Mouse (Mus musculus): Measurements from ENCODE around the gene Nagk. TPM values are rescaled to one million over a fixed set of nuclear protein-coding genes. Genes with fewer than 3 reads are reported as not detected.
"Not testable (repeated sequence)": the region's sequence is repeated elsewhere in the genome, so short reads cannot be mapped to it uniquely, and the experiment has no call there.

Nagk gene
- polyA plus RNA-seq, 1 experiment = 18.7 TPM

DNA sequence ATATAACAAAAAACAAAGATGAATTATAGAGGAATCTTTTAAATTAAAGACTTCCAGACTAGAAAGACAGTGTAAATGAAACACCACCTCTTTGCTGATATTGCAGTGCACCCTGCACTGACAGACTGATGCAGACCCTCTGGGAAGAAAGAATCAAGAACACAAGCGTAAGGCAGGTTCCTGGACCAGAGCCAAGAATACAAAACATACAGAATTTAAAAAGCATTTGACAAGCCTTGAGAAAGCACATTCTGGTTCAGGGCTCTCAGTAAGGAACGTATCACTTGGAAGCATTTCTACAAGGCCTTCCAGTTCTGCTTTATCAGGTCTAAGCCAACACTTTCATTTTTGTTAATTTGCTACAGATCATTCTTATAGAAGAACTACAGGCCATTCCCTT, 27.1 kb downstream of the Nagk start:
- WGBS = 94% methylated on average over 2 of the region's 2 CpGs
- H3K27ac ChIP-seq (ENCODE audit: control insufficient read depth, insufficient read depth, low read length) = no peak overlapping the region
- no peak overlapping the region for H3K4me3 ChIP-seq (ENCODE audit: control insufficient read depth, insufficient read depth, low read length)
- no peaks in the 10 kb centered on the region for H3K4me1 ChIP-seq (replicated peaks; ENCODE audit: control insufficient read depth, insufficient read depth, low read length)
- TF ChIP-seq CTCF (IDR thresholded peaks at IDR 0.05; ENCODE audit: borderline replicate concordance, control insufficient read depth, extremely low read depth, insufficient read depth, low read length, poor library complexity) = no peak
- no peak for TF ChIP-seq POLR2A (IDR thresholded peaks at IDR 0.05; ENCODE audit: control insufficient read depth, extremely low read depth, insufficient read depth, low read length, poor library complexity)
- H3K36me3 ChIP-seq (ENCODE audit: control insufficient read depth, insufficient read depth, low read length) = peaks cover 3% of the 10 kb centered on the region; the same call in 1 of the 2 replicates
- no peaks in the 10 kb centered on the region for H3K27me3 ChIP-seq (ENCODE audit: control insufficient read depth, insufficient read depth, low read length)
- no peak for DNase-seq

DNA sequence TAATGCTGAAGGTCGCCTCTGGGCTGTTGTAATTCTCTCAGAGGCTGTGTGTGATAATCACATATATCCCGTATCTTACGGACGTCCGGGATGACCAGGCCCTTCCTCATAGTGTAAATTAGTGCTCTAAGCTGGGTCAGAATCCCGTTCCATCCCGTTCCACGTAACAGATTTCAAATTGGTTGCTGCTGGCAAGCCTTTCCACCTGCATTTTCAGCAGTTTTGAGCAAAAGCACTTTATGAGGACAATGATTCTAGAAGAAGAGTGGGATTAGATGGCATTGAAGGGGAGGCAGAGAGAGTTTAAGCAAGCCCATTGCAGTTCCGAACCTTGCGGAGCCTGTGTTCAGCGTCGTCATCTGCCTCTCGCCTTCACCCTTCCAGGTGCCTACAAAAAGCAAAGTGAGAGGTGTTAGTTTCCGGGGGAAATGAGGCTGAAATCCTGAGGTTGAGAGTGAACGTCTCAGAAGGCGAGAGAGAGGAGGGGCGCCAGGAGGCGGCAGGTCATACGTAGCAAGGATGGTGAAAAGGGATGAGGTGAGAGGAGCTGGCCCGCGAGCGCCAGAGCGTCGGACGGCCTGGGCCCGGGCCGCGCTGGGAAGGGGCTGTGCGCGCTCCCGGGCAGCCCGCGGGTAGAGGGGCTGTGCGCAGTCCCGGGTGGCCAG, 36.3 kb downstream of the Nagk start:
- peak; percentile 55 for DNase-seq
- Histone ChIP-seq H3K4me1 (replicated peaks; ENCODE audit: control insufficient read depth, insufficient read depth, low read length) (0 out of 2 replicates have a peak, but pooled peaks cover 4% of the 10 kb centered on the region), H3K27ac (ENCODE audit: control insufficient read depth, insufficient read depth, low read length) (peak overlapping the region; percentile 39), H3K4me3 (ENCODE audit: control insufficient read depth, insufficient read depth, low read length) (peak overlapping the region; percentile 79), H3K27me3 (ENCODE audit: control insufficient read depth, insufficient read depth, low read length) (no peaks in the 10 kb centered on the region), H3K36me3 (ENCODE audit: control insufficient read depth, insufficient read depth, low read length) (no peaks in the 10 kb centered on the region)
- 7% methylated on average over 35 of the region's 35 CpGs for WGBS
- TF ChIP-seq POLR2A (IDR thresholded peaks at IDR 0.05; ENCODE audit: control insufficient read depth, extremely low read depth, insufficient read depth, low read length, poor library complexity) (no peak), CTCF (IDR thresholded peaks at IDR 0.05; ENCODE audit: borderline replicate concordance, control insufficient read depth, extremely low read depth, insufficient read depth, low read length, poor library complexity) (no peak; the same call in 1 of the 2 replicates)

DNA sequence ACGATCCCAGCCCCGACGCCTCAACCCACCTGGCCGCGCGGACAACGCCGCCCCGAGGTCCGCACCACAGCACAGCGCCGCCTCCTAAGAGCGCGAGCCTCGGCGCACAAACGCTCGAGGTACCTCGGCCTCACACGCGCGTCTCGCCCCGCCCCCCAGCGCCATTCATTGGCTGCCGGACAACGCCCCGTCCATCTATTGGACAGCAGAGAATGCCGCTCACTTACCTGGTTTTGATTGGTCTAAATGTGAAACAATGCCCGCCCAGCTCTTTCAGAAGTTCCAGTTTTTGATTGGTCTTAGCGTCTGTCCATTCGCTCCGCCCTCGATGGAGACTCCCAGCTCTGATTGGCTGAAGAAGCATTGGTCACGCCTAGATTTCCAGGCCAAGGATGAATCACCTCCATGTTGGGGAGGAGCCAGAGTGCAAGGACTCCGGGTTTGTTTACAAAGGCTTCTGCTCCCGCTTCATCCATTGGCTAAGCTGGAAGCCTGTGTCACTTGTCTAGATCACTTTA, 36.9 kb downstream of the Nagk start, which contains the start of gene Paip2b:
TSS of gene Paip2b (minus strand) at position 136 of the 518 bp plus-strand sequence.
- peak; percentile 97 for DNase-seq
- H3K27ac ChIP-seq (ENCODE audit: control insufficient read depth, insufficient read depth, low read length) = peak within 1 kb of the TSS; percentile 39
- no peaks in the 10 kb centered on the region for H3K36me3 ChIP-seq (ENCODE audit: control insufficient read depth, insufficient read depth, low read length)
- no peaks in the 10 kb centered on the region for H3K27me3 ChIP-seq (ENCODE audit: control insufficient read depth, insufficient read depth, low read length)
- TF ChIP-seq POLR2A (IDR thresholded peaks at IDR 0.05; ENCODE audit: control insufficient read depth, extremely low read depth, insufficient read depth, low read length, poor library complexity) (peak; percentile 89), CTCF (IDR thresholded peaks at IDR 0.05; ENCODE audit: borderline replicate concordance, control insufficient read depth, extremely low read depth, insufficient read depth, low read length, poor library complexity) (0 out of 2 replicates have a peak, but pooled peaks have one; percentile 50)
- 0 out of 2 replicates have a peak, but pooled peaks cover 4% of the 10 kb centered on the region for H3K4me1 ChIP-seq (replicated peaks; ENCODE audit: control insufficient read depth, insufficient read depth, low read length)
- H3K4me3 ChIP-seq (ENCODE audit: control insufficient read depth, insufficient read depth, low read length) = peak within 1 kb of the TSS; percentile 79
- under 1% methylated on average over 37 of the region's 37 CpGs for WGBS

DNA sequence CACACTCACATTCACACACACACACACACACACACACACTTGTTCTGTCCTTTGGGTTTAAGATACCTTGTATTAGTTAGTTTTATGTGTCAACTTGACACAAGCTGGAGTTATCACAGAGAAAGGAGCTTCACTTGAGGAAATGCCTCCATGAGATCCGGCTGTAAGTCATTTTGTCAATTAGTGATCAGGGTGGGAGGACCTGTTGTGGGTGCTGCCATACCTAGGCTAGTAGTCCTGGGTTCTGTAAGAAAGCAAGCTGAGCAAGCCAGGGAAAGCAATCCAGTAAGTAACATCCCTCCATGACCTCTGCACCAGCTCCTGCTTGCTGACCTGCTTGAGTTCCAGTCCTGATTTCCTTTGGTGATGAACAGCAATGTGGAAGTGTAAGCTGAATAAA, 37.6 kb downstream of the Nagk start:
- H3K4me3 ChIP-seq (ENCODE audit: control insufficient read depth, insufficient read depth, low read length); H3K27me3 ChIP-seq (ENCODE audit: control insufficient read depth, insufficient read depth, low read length); DNase-seq; H3K27ac ChIP-seq (ENCODE audit: control insufficient read depth, insufficient read depth, low read length); H3K36me3 ChIP-seq (ENCODE audit: control insufficient read depth, insufficient read depth, low read length); H3K4me1 ChIP-seq (replicated peaks; ENCODE audit: control insufficient read depth, insufficient read depth, low read length): not testable (repeated sequence)
- WGBS = 93% methylated on average over 1 of the region's 1 CpGs

DNA sequence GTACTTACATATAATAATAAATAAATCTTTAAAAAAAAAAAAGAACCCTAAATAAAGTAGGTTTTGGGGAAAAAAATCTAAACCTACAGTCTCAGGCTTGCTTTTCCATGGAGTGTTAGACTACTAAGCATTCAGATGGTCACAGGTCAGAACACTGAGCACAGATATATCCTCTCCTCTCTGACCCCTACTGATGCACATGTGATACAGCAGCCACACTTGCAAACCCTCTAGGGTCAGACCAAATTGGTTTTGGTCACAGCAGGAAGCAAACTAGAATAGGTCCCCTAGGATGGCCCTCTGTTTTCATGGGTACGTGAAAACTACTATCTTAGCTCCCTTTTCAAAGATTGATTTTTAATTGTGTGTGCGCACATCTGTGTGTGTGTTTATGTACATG, 42.0 kb downstream of the Nagk start:
- Histone ChIP-seq H3K27me3 (ENCODE audit: control insufficient read depth, insufficient read depth, low read length) (no peaks in the 10 kb centered on the region), H3K27ac (ENCODE audit: control insufficient read depth, insufficient read depth, low read length) (no peak overlapping the region), H3K36me3 (ENCODE audit: control insufficient read depth, insufficient read depth, low read length) (no peaks in the 10 kb centered on the region), H3K4me3 (ENCODE audit: control insufficient read depth, insufficient read depth, low read length) (no peak overlapping the region), H3K4me1 (replicated peaks; ENCODE audit: control insufficient read depth, insufficient read depth, low read length) (no peaks in the 10 kb centered on the region)
- TF ChIP-seq CTCF (IDR thresholded peaks at IDR 0.05; ENCODE audit: borderline replicate concordance, control insufficient read depth, extremely low read depth, insufficient read depth, low read length, poor library complexity) (no peak), POLR2A (IDR thresholded peaks at IDR 0.05; ENCODE audit: control insufficient read depth, extremely low read depth, insufficient read depth, low read length, poor library complexity) (no peak)
- no peak for DNase-seq
- WGBS = 95% methylated on average over 2 of the region's 2 CpGs

DNA sequence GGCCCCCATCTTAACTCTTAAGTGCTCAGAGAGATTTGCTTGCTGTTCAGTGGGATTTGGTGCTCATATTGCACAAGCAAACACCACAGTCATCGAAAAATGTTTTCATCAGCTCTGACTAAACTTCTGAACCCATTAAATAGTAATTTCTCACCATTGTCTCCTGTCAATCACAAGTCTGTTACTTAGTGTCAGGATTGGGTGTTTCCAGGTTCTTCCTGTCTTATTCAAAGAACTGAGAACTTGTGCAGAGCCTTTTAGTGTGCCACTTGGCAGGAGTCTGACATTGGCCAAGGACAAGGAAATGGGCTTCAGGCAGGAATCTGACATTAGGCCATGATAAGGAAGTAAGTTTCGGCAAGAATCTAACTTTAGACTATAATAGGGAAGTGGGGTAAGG, 43.3 kb downstream of the Nagk start:
- Histone ChIP-seq H3K4me1 (replicated peaks; ENCODE audit: control insufficient read depth, insufficient read depth, low read length) (no peaks in the 10 kb centered on the region), H3K27ac (ENCODE audit: control insufficient read depth, insufficient read depth, low read length) (no peak overlapping the region), H3K27me3 (ENCODE audit: control insufficient read depth, insufficient read depth, low read length) (no peaks in the 10 kb centered on the region), H3K4me3 (ENCODE audit: control insufficient read depth, insufficient read depth, low read length) (no peak overlapping the region), H3K36me3 (ENCODE audit: control insufficient read depth, insufficient read depth, low read length) (no peaks in the 10 kb centered on the region)
- DNase-seq = no peak
- no peak for TF ChIP-seq CTCF (IDR thresholded peaks at IDR 0.05; ENCODE audit: borderline replicate concordance, control insufficient read depth, extremely low read depth, insufficient read depth, low read length, poor library complexity)
- no peak for TF ChIP-seq POLR2A (IDR thresholded peaks at IDR 0.05; ENCODE audit: control insufficient read depth, extremely low read depth, insufficient read depth, low read length, poor library complexity)
- 92% methylated on average over 2 of the region's 2 CpGs for WGBS

Measured in thymus, adult 2 months (tissue).